Mouse (Mus musculus) gastrocnemius, postnatal 4 days (tissue): ENCODE results near the gene Fam13a. TPM values are rescaled to one million over a fixed set of nuclear protein-coding genes. Genes with fewer than 3 reads are reported as not detected.

Experiments
- DNase-seq, 2 experiments: peaks; one replicate each; pipeline ENCODE4 v3.0.0; 2021 to 2022; ENCODE audit warnings: low spot score in 2 of 2, mixed read lengths in 2 of 2
- long read RNA-seq, 2 experiments: library from polyadenylated mRNA; stranded (forward); transcript quantifications; one replicate each; pipeline ENCODE4 v2.0.0; 2021
- total RNA-seq, 2 experiments: library from RNA; stranded (reverse); gene quantifications; 2 replicates each; pipeline ENCODE4 v1.2.3; 2021

The Fam13a gene
- 10 to 100 TPM; 11.9 to 13.2 TPM for total RNA-seq
- long read RNA-seq, experiment 1, partial matches to known transcripts = 0 of 1 reads
- long read RNA-seq, experiment 1, other reads (novel, unspliced or antisense) = 1 of 1 reads
- long read RNA-seq, experiment 2, full-length matches to known transcripts = 3 of 3 reads
- long read RNA-seq, experiment 2, partial matches to known transcripts = 0 of 3 reads
- long read RNA-seq, experiment 2, other reads (novel, unspliced or antisense) = 0 of 3 reads

DNA sequence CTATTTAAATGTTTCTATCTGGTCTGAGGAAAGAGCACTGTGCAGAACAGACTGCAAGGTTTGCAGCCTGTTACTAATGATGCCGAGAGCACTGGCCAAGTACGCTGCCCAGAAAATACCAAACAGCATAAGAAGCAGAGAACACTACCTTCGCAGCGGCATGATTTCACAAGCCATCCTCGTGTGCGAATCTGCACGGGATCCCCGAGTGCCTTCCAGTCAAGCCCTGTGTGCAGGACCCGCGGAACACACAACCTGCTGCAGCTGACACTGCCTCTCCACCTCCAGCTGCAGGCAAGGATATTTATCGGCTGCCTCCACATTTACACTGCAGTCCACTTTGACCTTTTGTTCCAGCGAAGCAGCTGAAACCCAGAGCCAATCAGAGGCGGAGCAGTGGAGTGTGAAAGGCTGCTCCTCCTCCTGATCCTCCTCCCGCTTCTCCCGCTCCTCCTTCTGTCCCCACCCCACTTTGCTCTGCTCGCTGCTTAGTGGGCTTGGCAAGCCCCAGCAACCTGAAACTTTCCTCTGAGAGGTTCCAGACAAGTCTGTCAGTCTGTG is at the start of gene Fam13a:
Fam13a (minus strand) TSS at position 386 of the 561 bp plus-strand sequence.
- peak; percentile 55 to 72 for DNase-seq

DNA sequence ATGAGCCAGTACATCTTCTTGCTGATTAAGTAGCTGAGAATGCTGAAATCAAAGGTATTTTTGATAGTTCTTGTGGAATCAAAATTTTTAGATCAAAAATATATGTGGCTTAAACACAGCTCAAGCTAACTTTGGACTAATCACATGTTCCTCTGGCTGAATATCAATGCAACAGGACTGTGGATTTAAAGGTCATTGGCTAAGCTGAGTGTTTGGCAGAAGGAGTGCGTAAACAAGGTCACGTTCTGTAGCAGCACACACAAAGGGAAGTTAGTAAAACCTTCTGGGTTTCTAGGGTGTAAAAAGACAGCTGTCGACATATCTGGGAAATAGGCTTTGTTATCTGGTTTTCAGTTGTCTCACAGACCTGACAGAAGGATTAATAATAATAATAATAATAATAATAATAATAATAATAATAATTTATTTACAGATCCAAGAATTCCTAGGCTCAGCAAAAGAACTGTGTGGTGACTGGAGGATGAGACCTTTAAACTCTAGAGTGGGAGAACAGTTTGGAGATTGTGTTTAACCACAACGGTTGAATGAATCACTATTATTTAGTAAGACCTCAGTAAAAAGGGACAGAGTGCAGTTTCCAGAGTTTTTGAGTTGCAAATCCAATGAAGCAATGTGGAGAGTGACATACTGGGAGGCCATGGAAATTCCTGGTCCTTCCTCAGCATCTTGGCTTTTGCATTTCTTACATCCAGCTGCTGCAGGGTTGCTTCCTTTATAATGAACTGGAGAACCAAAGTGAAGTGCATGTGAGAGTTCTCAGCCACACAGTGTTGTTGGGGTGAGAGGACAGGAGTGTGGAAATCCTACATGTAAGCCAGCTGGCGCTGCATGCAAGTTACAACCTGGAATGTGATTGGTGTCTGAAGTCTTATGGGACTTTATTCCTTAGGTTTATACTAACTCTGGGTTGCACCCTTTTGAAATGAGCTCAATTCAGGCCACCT is 48.0 kb upstream of the Fam13a start:
- no peak for DNase-seq

DNA sequence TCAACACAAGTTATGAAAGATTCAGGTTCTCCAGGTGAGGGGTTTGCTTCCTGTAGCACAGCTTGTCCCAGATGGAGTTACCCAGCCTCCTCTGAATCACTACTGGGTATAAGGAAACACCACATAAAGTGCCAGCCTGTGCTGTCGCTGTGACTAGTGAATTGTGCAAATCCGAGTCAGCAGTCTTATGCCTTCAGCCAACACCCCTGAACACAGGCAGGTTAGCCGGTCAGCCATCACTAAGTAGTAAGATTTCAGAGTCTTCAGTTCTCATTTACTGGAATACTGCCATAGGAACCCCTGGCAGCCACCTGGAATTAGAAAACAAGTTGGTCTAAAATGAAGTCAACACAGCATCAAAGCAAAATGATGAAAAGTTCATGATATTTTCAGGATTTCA is 47.3 kb upstream of the Fam13a start:
- no peak for DNase-seq

- peak in 1 of 2 experiments; percentile 36 for DNase-seq
These were observed 43.8 kb upstream of the Fam13a start for GRCm38 (mm10) chr6:59068187-59068586.

GRCm38 (mm10) chr6:59064440-59064839 is 40.1 kb upstream of the Fam13a start:
- DNase-seq = no peak

DNA sequence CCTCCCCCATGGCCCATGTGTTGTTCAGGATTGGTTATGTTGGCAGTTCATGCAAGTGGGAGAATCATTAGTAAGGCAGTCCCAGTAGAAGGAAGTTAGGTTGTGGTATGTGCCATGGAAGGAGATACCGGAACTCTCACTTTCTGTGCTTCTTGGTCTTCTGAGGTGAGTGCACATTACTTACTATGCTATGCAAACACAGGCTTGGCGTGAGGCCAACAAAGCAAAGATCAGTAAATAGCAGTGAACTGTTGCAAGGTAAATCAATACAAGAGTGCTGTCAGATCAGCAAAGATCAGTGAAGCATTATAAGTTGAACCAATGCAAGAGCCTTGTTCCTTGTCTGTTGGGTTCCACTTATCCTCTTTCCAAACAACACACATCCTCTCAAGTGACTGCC is 28.9 kb upstream of the Fam13a start:
- DNase-seq = no peak

GRCm38 (mm10) chr6:59039719-59040118 is 15.4 kb upstream of the Fam13a start:
- DNase-seq = peak in 1 of 2 experiments; percentile 9

GRCm38 (mm10) chr6:59032748-59033147 is 8.4 kb upstream of the Fam13a start:
- no peak for DNase-seq

- no peak for DNase-seq
These were observed 7.2 kb upstream of the Fam13a start for GRCm38 (mm10) chr6:59031539-59031938.

DNA sequence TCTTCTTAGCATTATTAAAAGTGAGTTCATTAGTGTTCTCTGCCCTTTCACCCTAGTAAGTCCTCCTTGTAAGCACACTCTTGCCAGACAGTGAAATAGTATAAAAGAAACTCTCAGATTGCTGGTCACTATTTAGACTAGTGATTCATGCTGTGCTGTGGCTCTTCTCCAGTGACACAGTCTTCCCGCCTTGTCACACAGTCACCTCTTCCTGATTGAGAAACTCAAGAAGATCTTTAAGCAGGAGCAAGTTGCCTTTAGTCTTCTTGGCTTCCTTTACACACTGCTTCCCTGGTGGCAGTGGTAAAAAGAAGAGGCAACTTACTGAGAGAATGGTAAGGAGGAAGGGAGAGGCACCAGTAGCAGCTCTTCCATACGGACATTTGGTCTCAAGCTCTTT is 6.3 kb upstream of the Fam13a start:
- no peak for DNase-seq

GRCm38 (mm10) chr6:59030037-59030436 is 5.7 kb upstream of the Fam13a start:
- DNase-seq = no peak

- DNase-seq = no peak
These were observed 4.5 kb upstream of the Fam13a start for GRCm38 (mm10) chr6:59028871-59029270.

- no peak for DNase-seq
These were observed 457 bp upstream of the Fam13a start for GRCm38 (mm10) chr6:59024806-59025205.

- DNase-seq = no peak
These were observed 740 bp downstream of the Fam13a start for GRCm38 (mm10) chr6:59023455-59024163.

DNA sequence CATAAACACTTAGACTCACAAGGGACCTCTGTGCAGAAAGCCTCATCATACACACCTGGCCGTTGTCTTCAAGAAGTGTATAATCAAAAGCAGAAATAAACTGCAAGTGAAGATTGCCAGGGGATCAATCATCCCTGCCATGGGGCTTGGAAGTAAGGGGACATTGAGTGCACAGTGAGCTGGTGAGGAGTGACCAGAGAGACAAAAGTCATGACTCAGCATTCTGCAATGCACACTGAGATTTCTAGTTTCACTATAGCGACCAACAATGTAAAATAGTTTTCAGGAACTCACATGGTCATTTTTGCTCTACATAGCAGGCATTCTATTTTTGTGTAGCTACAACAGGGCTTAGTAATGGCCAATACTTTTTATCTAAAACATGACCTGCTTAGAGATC is 1.7 kb downstream of the Fam13a start:
- DNase-seq = no peak

- no peak for DNase-seq
These were observed 4.0 kb downstream of the Fam13a start for GRCm38 (mm10) chr6:59020346-59020745.

DNA sequence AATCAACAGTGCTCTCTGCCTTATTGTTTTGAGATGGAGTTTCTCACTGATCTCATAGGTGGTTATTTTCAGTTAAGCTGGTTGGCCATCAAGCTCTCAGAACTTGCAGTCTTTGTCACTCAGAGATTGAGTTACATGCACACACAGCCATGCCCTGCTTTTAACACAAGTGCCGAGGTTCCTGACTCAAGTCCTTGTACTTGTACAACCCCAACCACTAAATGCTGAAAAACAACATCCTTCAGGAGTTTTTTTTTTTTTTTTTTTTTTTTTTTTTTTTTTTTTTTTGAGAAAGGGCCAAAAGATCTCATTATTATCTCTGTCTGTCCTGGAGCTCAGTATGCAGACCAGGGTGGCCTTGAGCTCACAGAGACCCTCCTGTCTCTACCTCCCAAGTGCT is 4.5 kb downstream of the Fam13a start:
- DNase-seq = no peak

DNA sequence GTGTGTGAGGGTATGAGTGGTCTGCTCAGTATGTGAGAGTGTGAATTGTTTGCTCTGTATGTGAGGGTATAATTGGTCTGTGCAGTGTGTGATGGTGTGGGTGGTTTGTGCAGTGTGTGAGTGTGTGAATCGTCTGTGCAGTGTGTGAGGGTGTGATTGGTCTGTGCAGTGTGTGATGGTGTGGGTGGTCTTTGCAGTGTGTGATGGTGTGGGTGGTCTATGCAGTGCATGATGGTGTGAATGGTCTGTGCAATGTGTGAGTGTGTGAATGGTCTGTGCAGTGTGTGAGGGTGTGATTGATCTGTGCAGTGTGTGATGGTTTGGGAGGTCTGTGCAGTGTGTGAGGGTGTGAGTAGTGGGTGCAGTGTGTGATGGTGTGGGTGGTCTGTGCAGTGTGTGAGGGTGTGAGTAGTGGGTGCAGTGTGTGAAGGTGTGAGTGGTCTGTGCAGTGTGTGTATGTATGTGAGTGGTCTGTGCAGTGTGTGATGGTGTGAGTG is 8.0 kb downstream of the Fam13a start:
- DNase-seq = no peak

DNA sequence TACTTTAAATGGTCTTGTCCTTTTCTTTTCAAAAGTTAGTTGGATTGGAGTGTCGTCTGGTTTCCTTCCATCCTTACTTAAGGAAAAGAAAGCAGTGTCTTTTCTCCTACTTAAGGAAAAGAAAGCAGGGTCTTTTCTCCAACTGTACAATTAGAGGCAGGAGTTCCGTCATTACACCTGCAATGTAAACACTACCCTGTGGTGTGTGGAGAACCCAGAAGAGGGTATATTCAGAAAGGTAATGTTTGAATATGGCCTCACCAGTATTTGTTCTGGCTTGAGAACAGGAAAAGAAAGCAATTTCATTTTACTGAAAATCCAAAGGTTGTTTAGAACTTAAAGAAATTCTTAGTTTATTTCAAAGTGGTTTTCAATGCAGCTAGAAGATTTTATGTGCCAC is 9.6 kb downstream of the Fam13a start:
- no peak for DNase-seq

- DNase-seq = no peak
These were observed 10.1 kb downstream of the Fam13a start for GRCm38 (mm10) chr6:59014088-59014759.

DNA sequence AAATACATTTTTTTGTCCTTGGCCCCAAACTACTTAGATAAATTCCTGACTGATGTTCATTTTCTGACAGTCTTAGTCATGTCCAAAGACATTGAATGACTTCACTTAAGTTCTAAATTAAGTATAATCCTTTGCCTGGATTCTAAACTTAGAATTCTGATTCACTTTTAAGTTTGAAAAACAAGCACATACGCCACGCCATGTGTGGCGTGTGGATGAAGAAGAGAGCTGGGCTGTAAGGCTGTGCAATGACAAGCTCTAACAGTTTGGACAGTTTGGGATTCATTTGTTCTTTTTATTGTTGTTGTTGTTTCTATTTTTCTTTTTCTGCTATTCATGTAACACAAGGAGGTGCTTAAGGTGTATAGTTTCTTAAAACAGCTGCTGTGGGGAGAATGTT is 13.6 kb downstream of the Fam13a start:
- DNase-seq = no peak
